Mouse (Mus musculus) MEL (cell line): Measurements from ENCODE around the gene A630023A22Rik. TPM values are rescaled to one million over a fixed set of nuclear protein-coding genes. Genes with fewer than 3 reads are reported as not detected.

ENCODE experiments used
- DNase-seq: peaks from one replicate; pipeline ENCODE4 v3.0.0; 2011; ENCODE audit warnings: low read depth, low spot score
- H3K27ac ChIP-seq: 2 replicates; pipeline ENCODE4 v1.5.1; 2012; ENCODE audit warnings: low read depth, mild to moderate bottlenecking, control low read depth, low read length, moderate library complexity; ENCODE audit not compliant: control insufficient read depth
- H3K27me3 ChIP-seq, 2 experiments: fragments of 150-350 bp in 1 of 2; sonication (generic) in 1 of 2; 2 replicates each; pipeline ENCODE4 v1.6.1; 2012; ENCODE audit warnings: low read length in 2 of 2, mild to moderate bottlenecking in 2 of 2, improper control_type of control experiment in 1 of 2, moderate library complexity in 1 of 2; ENCODE audit not compliant: insufficient read depth in 2 of 2, control insufficient read depth in 1 of 2
- H3K36me3 ChIP-seq, 2 experiments: 2 replicates each; pipeline ENCODE4 v1.6.1; 2012 to 2014; ENCODE audit warnings: low read length in 2 of 2, improper control_type of control experiment in 1 of 2, inconsistent platforms in 1 of 2, mild to moderate bottlenecking in 1 of 2; ENCODE audit not compliant: insufficient read depth in 2 of 2, control insufficient read depth in 1 of 2
- H3K4me1 ChIP-seq, 2 experiments: fragments of 150-350 bp in 1 of 2; sonication (generic) in 1 of 2; 2 replicates each; pipeline ENCODE4 v1.6.1; 2012; ENCODE audit warnings: low read length in 2 of 2, improper control_type of control experiment in 1 of 2, mild to moderate bottlenecking in 1 of 2; ENCODE audit not compliant: insufficient read depth in 2 of 2, control insufficient read depth in 1 of 2
- H3K4me3 ChIP-seq, 2 experiments: fragments of 150-350 bp in 1 of 2; sonication (generic) in 1 of 2; 2 replicates each; pipeline ENCODE4 v1.5.1; 2012; ENCODE audit warnings: low read depth in 2 of 2, low read length in 2 of 2, mild to moderate bottlenecking in 2 of 2, moderate library complexity in 2 of 2, control low read depth in 1 of 2, improper control_type of control experiment in 1 of 2; ENCODE audit not compliant: control insufficient read depth in 1 of 2, insufficient read depth in 1 of 2
- H3K79me2 ChIP-seq: 2 replicates; pipeline ENCODE4 v1.6.1; 2012; ENCODE audit warnings: mild to moderate bottlenecking, low read length, moderate library complexity; ENCODE audit not compliant: control insufficient read depth, poor library complexity, insufficient read depth
- H3K9ac ChIP-seq: 2 replicates; pipeline ENCODE4 v1.6.1; 2012; ENCODE audit warnings: low read depth, mild to moderate bottlenecking, control low read depth, low read length, moderate library complexity; ENCODE audit not compliant: control insufficient read depth, poor library complexity, severe bottlenecking
- H3K9me3 ChIP-seq: fragments of 150-350 bp; sonication (generic); replicated peaks from 2 replicates; pipeline ENCODE4 v1.6.1; 2012; ENCODE audit warnings: mild to moderate bottlenecking, low read length, improper control_type of control experiment, moderate library complexity; ENCODE audit not compliant: insufficient read depth
- BHLHE40 ChIP-seq: IDR thresholded peaks from 2 replicates; pipeline ENCODE4 v1.6.1; 2012; ENCODE audit warnings: low read depth, mild to moderate bottlenecking, inconsistent platforms, low read length, improper control_type of control experiment, borderline replicate concordance
- CHD2 ChIP-seq: IDR thresholded peaks from 2 replicates; pipeline ENCODE4 v1.6.1; 2011; ENCODE audit warnings: low read length, improper control_type of control experiment
- CTCF ChIP-seq, 3 experiments: IDR thresholded peaks in 2 of 3; conservative IDR thresholded peaks in 1 of 3; 2 replicates each; pipeline ENCODE4 v1.5.1; 2011 to 2012; ENCODE audit warnings: low read length in 3 of 3, low read depth in 2 of 3, mild to moderate bottlenecking in 2 of 3, improper control_type of control experiment in 1 of 3, inconsistent platforms in 1 of 3, mixed read lengths in 1 of 3, moderate library complexity in 1 of 3; ENCODE audit not compliant: control insufficient read depth in 1 of 3, insufficient read depth in 1 of 3, poor library complexity in 1 of 3, severe bottlenecking in 1 of 3
- E2F4 ChIP-seq: IDR thresholded peaks from 2 replicates; pipeline ENCODE4 v1.6.1; 2011; ENCODE audit warnings: low read depth, low read length, improper control_type of control experiment, borderline replicate concordance
- EP300 ChIP-seq, 2 experiments: IDR thresholded peaks; 2 replicates each; pipeline ENCODE4 v1.6.1; 2011; ENCODE audit warnings: improper control_type of control experiment in 2 of 2, low read length in 2 of 2, low read depth in 1 of 2, mild to moderate bottlenecking in 1 of 2
- HCFC1 ChIP-seq: IDR thresholded peaks from 2 replicates; pipeline ENCODE4 v1.6.1; 2012; ENCODE audit warnings: low read depth, mild to moderate bottlenecking, inconsistent platforms, low read length, improper control_type of control experiment, moderate library complexity
- KAT2A ChIP-seq: conservative IDR thresholded peaks from 2 replicates; pipeline ENCODE4 v1.6.1; 2012; ENCODE audit warnings: low read depth, low read length, improper control_type of control experiment, inconsistent platforms
- MAX ChIP-seq: IDR thresholded peaks from 2 replicates; pipeline ENCODE4 v1.6.1; 2011; ENCODE audit warnings: low read length, improper control_type of control experiment
- MAZ ChIP-seq: IDR thresholded peaks from 2 replicates; pipeline ENCODE4 v1.6.1; 2012; ENCODE audit warnings: low read depth, mild to moderate bottlenecking, inconsistent platforms, low read length, improper control_type of control experiment
- MEF2A ChIP-seq: IDR thresholded peaks from 2 replicates; pipeline ENCODE4 v1.6.1; 2014; ENCODE audit warnings: low read depth, mild to moderate bottlenecking, inconsistent platforms, low read length, improper control_type of control experiment; ENCODE audit not compliant: poor library complexity, insufficient replicate concordance, severe bottlenecking; ENCODE audit errors: extremely low read depth
- MXI1 ChIP-seq: IDR thresholded peaks from 2 replicates; pipeline ENCODE4 v1.6.1; 2011; ENCODE audit warnings: mild to moderate bottlenecking, low read depth, low read length, improper control_type of control experiment
- MYB ChIP-seq: IDR thresholded peaks from 2 replicates; pipeline ENCODE4 v1.6.1; 2011; ENCODE audit warnings: mild to moderate bottlenecking, low read depth, low read length, improper control_type of control experiment
- NELFE ChIP-seq: IDR thresholded peaks from 2 replicates; pipeline ENCODE4 v1.6.1; 2011; ENCODE audit warnings: low read depth, low read length, improper control_type of control experiment
- POLR2A ChIP-seq, 2 experiments: IDR thresholded peaks; 2 replicates each; pipeline ENCODE4 v1.6.1; 2011 to 2012; ENCODE audit warnings: low read length in 2 of 2, mild to moderate bottlenecking in 2 of 2, control low read depth in 1 of 2, improper control_type of control experiment in 1 of 2, low read depth in 1 of 2, moderate library complexity in 1 of 2; ENCODE audit not compliant: control insufficient read depth in 1 of 2, insufficient read depth in 1 of 2, poor library complexity in 1 of 2
- POLR2AphosphoS2 ChIP-seq: IDR thresholded peaks from 2 replicates; pipeline ENCODE4 v1.6.1; 2011; ENCODE audit warnings: low read length, improper control_type of control experiment
- POLR2AphosphoS5 ChIP-seq: IDR thresholded peaks from 2 replicates; pipeline ENCODE4 v1.6.1; 2012; ENCODE audit warnings: low read depth, borderline replicate concordance, mild to moderate bottlenecking, inconsistent platforms, low read length, moderate library complexity, mixed read lengths
- RAD21 ChIP-seq: IDR thresholded peaks from 2 replicates; pipeline ENCODE4 v1.6.1; 2011; ENCODE audit warnings: mild to moderate bottlenecking, low read depth, low read length, improper control_type of control experiment
- SMC3 ChIP-seq: IDR thresholded peaks from 2 replicates; pipeline ENCODE4 v1.6.1; 2011; ENCODE audit warnings: low read depth, low read length, improper control_type of control experiment
- TBP ChIP-seq: IDR thresholded peaks from 2 replicates; pipeline ENCODE4 v1.8.0; 2011; ENCODE audit warnings: low read depth, low read length, improper control_type of control experiment
- TCF12 ChIP-seq: IDR thresholded peaks from 2 replicates; pipeline ENCODE4 v1.6.1; 2014; ENCODE audit warnings: low read depth, mild to moderate bottlenecking, inconsistent platforms, low read length, improper control_type of control experiment, moderate library complexity
- USF1 ChIP-seq: IDR thresholded peaks from 2 replicates; pipeline ENCODE4 v1.6.1; 2014; ENCODE audit warnings: low read depth, mild to moderate bottlenecking, inconsistent platforms, low read length, improper control_type of control experiment, moderate library complexity
- USF2 ChIP-seq, 2 experiments: IDR thresholded peaks; 2 replicates each; pipeline ENCODE4 v1.6.1; 2011 to 2012; ENCODE audit warnings: improper control_type of control experiment in 2 of 2, low read length in 2 of 2, borderline replicate concordance in 1 of 2, inconsistent platforms in 1 of 2, low read depth in 1 of 2, mild to moderate bottlenecking in 1 of 2; ENCODE audit not compliant: insufficient read depth in 1 of 2
- ZC3H11A ChIP-seq: IDR thresholded peaks from 2 replicates; pipeline ENCODE4 v1.6.1; 2012; ENCODE audit warnings: low read depth, mild to moderate bottlenecking, inconsistent platforms, low read length, improper control_type of control experiment
- ZMIZ1 ChIP-seq: IDR thresholded peaks from 2 replicates; pipeline ENCODE4 v1.6.1; 2012; ENCODE audit warnings: low read depth, mild to moderate bottlenecking, inconsistent platforms, low read length, improper control_type of control experiment, moderate library complexity
- polyA plus RNA-seq, 2 experiments: library from polyadenylated mRNA; stranded (reverse) in 1 of 2; unstranded in 1 of 2; fragments of >175 nt in 1 of 2; fragments of >200 nt in 1 of 2; gene quantifications; 2 replicates each; pipeline versions ENCODE4 v1.2.1 to v1.2.4; 2012; ENCODE audit warnings: low replicate concordance in 2 of 2, low read depth in 1 of 2; ENCODE audit not compliant: insufficient read length in 2 of 2, insufficient read depth in 1 of 2, missing spikeins in 1 of 2
- total RNA-seq: library from RNA; depleted of rRNA; stranded (reverse); fragments of 300-350 nt; gene quantifications from 2 replicates; pipeline ENCODE4 v1.2.3, GENCODE M21; 2012

Gene A630023A22Rik
- total and polyA plus RNA-seq, 3 experiments = not detected

GRCm38 (mm10) chr14:34078293-34078692 lies 24.3 kb downstream of the A630023A22Rik start:
- H3K9ac ChIP-seq = no peak overlapping the region
- no peaks in the 10 kb centered on the region for H3K9me3 ChIP-seq
- no peak overlapping the region for H3K4me3 ChIP-seq
- no peaks in the 10 kb centered on the region for H3K27me3 ChIP-seq
- no peak for DNase-seq
- H3K36me3 ChIP-seq = no peaks in the 10 kb centered on the region
- H3K79me2 ChIP-seq = no peaks in the 10 kb centered on the region
- TF ChIP-seq POLR2A (IDR thresholded peaks at IDR 0.05; ENCODE audit: control insufficient read depth in 1 of 2, insufficient read depth in 1 of 2, low read depth in 1 of 2, low read length in 2 of 2, poor library complexity in 1 of 2) (no peak), MAX (no peak), TBP (no peak), NELFE (no peak), MYB (no peak), POLR2AphosphoS2 (no peak), HCFC1 (no peak), POLR2AphosphoS5 (no peak), MXI1 (no peak), USF2 (IDR thresholded peaks at IDR 0.05; ENCODE audit: borderline replicate concordance in 1 of 2, insufficient read depth in 1 of 2, low read depth in 1 of 2, low read length in 2 of 2) (no peak)
- no peak overlapping the region for H3K27ac ChIP-seq
- no peaks in the 10 kb centered on the region for H3K4me1 ChIP-seq

- no peak overlapping the region for H3K27ac ChIP-seq
- DNase-seq = no peak
- no peak overlapping the region for H3K4me3 ChIP-seq
- no peaks in the 10 kb centered on the region for H3K9me3 ChIP-seq
- TF ChIP-seq CHD2 (no peak), TCF12 (no peak), RAD21 (no peak), KAT2A (no peak), E2F4 (no peak)
- no peaks in the 10 kb centered on the region for H3K4me1 ChIP-seq
- no peak overlapping the region for H3K9ac ChIP-seq
- no peaks in the 10 kb centered on the region for H3K79me2 ChIP-seq
- H3K27me3 ChIP-seq = no peaks in the 10 kb centered on the region
- no peaks in the 10 kb centered on the region for H3K36me3 ChIP-seq
Observed at GRCm38 (mm10) chr14:34077222-34077621, 25.3 kb downstream of the A630023A22Rik start.

- H3K27ac ChIP-seq = no peak overlapping the region
- H3K4me3 ChIP-seq = no peak overlapping the region
- no peaks in the 10 kb centered on the region for H3K27me3 ChIP-seq
- no peaks in the 10 kb centered on the region for H3K9me3 ChIP-seq
- no peaks in the 10 kb centered on the region for H3K36me3 ChIP-seq
- no peaks in the 10 kb centered on the region for H3K4me1 ChIP-seq
- no peak for DNase-seq
- TF ChIP-seq MEF2A = no peak
- TF ChIP-seq POLR2AphosphoS5 = no peak
- TF ChIP-seq EP300 (IDR thresholded peaks at IDR 0.05; ENCODE audit: low read depth in 1 of 2, low read length in 2 of 2) = no peak
- no peak for TF ChIP-seq CHD2
- TF ChIP-seq NELFE = no peak
- TF ChIP-seq TBP = no peak
- no peak for TF ChIP-seq MAX
- no peak for TF ChIP-seq TCF12
- no peak for TF ChIP-seq SMC3
- no peak for TF ChIP-seq CTCF (IDR thresholded peaks at IDR 0.05 in 2 of 3, conservative IDR thresholded peaks at IDR 0.05 in 1 of 3; ENCODE audit: control insufficient read depth in 1 of 3, insufficient read depth in 1 of 3, low read depth in 2 of 3, low read length in 3 of 3, poor library complexity in 1 of 3, severe bottlenecking in 1 of 3)
- no peak for TF ChIP-seq ZMIZ1
- no peak for TF ChIP-seq BHLHE40
- TF ChIP-seq ZC3H11A = no peak
- TF ChIP-seq MAZ = no peak
- no peak for TF ChIP-seq POLR2AphosphoS2
- TF ChIP-seq USF1 = no peak
- no peaks in the 10 kb centered on the region for H3K79me2 ChIP-seq
- H3K9ac ChIP-seq = no peak overlapping the region
Observed at GRCm38 (mm10) chr14:34075346-34075745, 27.2 kb downstream of the A630023A22Rik start.
